Mouse (Mus musculus): ENCODE data around the gene Taf12. TPM values are rescaled to one million over a fixed set of nuclear protein-coding genes. Genes with fewer than 3 reads are reported as not detected.

Taf12 gene
- polyA plus RNA-seq (2012; fragmentation: generic; extraction: Trizol) = 26.6 TPM

DNA sequence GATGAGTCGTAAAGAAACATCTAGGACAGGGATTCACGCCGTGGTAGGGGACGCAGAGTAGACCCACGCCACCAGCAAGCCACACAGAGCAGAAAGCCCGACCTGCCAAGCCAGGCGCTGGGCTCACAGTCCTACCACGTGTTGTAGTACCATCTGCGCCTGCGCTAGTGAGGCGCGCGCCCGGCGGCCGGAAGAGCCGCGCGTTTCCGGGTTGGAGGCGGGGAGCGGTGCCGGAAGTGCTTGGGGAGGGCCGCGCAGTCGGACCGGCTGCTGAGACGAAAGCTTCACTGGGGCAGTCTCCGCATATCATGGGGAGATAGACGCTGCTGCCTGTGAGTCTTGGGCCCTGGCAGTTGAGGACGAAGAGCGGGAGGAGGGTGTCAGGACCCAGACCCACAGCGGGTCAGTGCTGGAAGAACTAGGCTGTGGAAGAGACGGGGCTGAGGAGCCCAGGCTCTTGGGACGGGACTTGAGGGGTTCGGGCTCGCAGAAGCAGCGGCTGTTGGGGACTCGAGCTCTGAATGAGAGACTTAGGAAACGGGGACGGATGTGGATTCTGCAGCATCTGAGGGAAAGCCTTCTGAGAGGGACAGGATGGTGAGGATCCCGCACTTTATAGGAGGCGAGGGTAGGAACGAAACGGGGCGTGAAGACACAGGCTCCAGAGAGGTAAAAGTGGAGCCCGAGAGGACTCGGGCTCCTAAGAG lies at the start of gene Taf12:
Gene Taf12 (plus strand): TSS at position 220 of the 707 bp plus-strand sequence.
- TF ChIP-seq MAX (IDR thresholded peaks at IDR 0.05; ENCODE audit: low read depth) = peak; percentile 81
- peak; percentile 98 for TF ChIP-seq POLR2A (IDR thresholded peaks at IDR 0.05; ENCODE audit: insufficient read length, low read depth)
- no peak for TF ChIP-seq SRF (IDR thresholded peaks at IDR 0.05; ENCODE audit: control insufficient read depth, insufficient read length, low read depth)
- TF ChIP-seq TCF12 (IDR thresholded peaks at IDR 0.05; ENCODE audit: insufficient read depth, poor library complexity, severe bottlenecking) = no peak
- TF ChIP-seq CEBPB (IDR thresholded peaks at IDR 0.05; ENCODE audit: insufficient read depth, poor library complexity, severe bottlenecking) = no peak
- no peak for TF ChIP-seq TCF3 (IDR thresholded peaks at IDR 0.05; ENCODE audit: insufficient read length, low read depth)
- peak; percentile 97 for TF ChIP-seq POLR2AphosphoS2 (IDR thresholded peaks at IDR 0.05; ENCODE audit: insufficient read length, low read depth)
- no peak for TF ChIP-seq REST (IDR thresholded peaks at IDR 0.05; ENCODE audit: insufficient read depth, insufficient read length)
- peak in 1 of 3 experiments; percentile 18 for TF ChIP-seq MYOD1 (IDR thresholded peaks at IDR 0.05; ENCODE audit: control insufficient read depth in 1 of 3, insufficient read length in 2 of 3, low read depth in 2 of 3)
- TF ChIP-seq E2F4 (IDR thresholded peaks at IDR 0.05; ENCODE audit: insufficient read depth) = peak; percentile 12
- TF ChIP-seq MYOG (IDR thresholded peaks at IDR 0.05; ENCODE audit: control insufficient read depth in 1 of 3, insufficient read depth in 1 of 3, insufficient read length in 2 of 3, low read depth in 2 of 3) = peak in 1 of 3 experiments; percentile 35
- peak; percentile 76 for TF ChIP-seq USF1 (IDR thresholded peaks at IDR 0.05; ENCODE audit: low read depth)
- Histone ChIP-seq H3ac (ENCODE audit: control insufficient read depth, insufficient read length) (peak within 1 kb of the TSS; percentile 77), H3K27me3 (ENCODE audit: control insufficient read depth, insufficient read depth, insufficient read length) (no peaks in the 10 kb centered on the region), H3K4me2 (ENCODE audit: low read depth) (peak within 1 kb of the TSS; percentile 99), H3K36me3 (ENCODE audit: control insufficient read depth, insufficient read depth) (no peaks in the 10 kb centered on the region), H3K79me2 (ENCODE audit: control insufficient read depth, insufficient read depth) (peaks cover 23% of the 10 kb centered on the region), H3K4me3 (peak within 1 kb of the TSS; percentile 97)

DNA sequence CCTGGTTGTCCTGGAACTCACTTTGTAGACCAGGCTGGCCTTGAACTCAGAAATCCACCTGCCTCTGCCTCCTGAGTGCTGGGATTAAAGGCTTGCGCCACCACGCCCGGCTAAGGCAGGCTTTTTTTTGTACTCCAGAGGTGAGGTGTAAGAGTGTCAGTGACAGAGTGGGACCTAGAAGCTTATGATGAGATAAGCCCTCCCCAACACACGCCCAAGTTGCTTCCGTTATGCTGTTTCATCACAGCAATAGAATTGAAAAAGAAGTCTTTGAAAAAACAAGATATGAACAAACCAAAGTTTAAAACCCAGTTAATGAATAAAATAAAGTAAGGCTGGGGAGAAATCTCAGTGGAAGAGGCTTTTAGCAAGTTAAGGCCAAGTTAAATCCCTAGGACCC lies 43.8 kb upstream of the Taf12 start:
- Histone ChIP-seq H3K27me3 (ENCODE audit: control insufficient read depth, insufficient read depth, insufficient read length) (no peaks in the 10 kb centered on the region), H3K4me2 (ENCODE audit: low read depth) (no peak overlapping the region)

DNA sequence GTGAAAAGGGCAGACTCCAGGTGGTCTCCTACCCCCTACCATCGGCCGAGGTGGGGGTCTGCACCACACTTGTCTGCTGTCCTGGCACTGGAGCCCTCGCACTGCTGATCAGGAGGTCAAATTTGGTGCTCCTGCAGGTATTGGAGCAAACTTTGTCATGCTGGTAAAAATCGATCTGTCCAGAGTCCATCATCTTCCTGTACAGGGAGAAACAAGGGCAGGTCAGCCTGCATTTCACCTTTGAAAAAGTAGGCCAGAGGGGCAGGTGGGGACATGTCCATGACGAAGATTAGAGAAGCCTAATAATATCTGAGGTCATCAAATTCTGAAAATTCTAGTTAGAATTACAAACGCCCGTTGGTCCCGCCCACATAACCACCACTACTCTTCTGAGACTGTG lies 39.5 kb upstream of the Taf12 start:
- TF ChIP-seq TCF3 (IDR thresholded peaks at IDR 0.05; ENCODE audit: insufficient read length, low read depth) = no peak
- TF ChIP-seq MAX (IDR thresholded peaks at IDR 0.05; ENCODE audit: low read depth) = no peak
- TF ChIP-seq SRF (IDR thresholded peaks at IDR 0.05; ENCODE audit: control insufficient read depth, insufficient read length, low read depth) = no peak
- no peak for TF ChIP-seq CEBPB (IDR thresholded peaks at IDR 0.05; ENCODE audit: insufficient read depth, poor library complexity, severe bottlenecking)
- no peak for TF ChIP-seq POLR2A (IDR thresholded peaks at IDR 0.05; ENCODE audit: insufficient read length, low read depth)
- TF ChIP-seq MYOD1 (IDR thresholded peaks at IDR 0.05; ENCODE audit: control insufficient read depth in 1 of 3, insufficient read length in 2 of 3, low read depth in 2 of 3) = no peak
- TF ChIP-seq USF1 (IDR thresholded peaks at IDR 0.05; ENCODE audit: low read depth) = no peak
- TF ChIP-seq REST (IDR thresholded peaks at IDR 0.05; ENCODE audit: insufficient read depth, insufficient read length) = no peak
- TF ChIP-seq MYOG (IDR thresholded peaks at IDR 0.05; ENCODE audit: control insufficient read depth in 1 of 3, insufficient read depth in 1 of 3, insufficient read length in 2 of 3, low read depth in 2 of 3) = no peak
- no peak for TF ChIP-seq TCF12 (IDR thresholded peaks at IDR 0.05; ENCODE audit: insufficient read depth, poor library complexity, severe bottlenecking)
- TF ChIP-seq E2F4 (IDR thresholded peaks at IDR 0.05; ENCODE audit: insufficient read depth) = no peak
- no peak for TF ChIP-seq POLR2AphosphoS2 (IDR thresholded peaks at IDR 0.05; ENCODE audit: insufficient read length, low read depth)
- Histone ChIP-seq H3K27me3 (ENCODE audit: control insufficient read depth, insufficient read depth, insufficient read length) (no peaks in the 10 kb centered on the region), H3ac (ENCODE audit: control insufficient read depth, insufficient read length) (no peak overlapping the region), H3K4me2 (ENCODE audit: low read depth) (no peak overlapping the region), H3K36me3 (ENCODE audit: control insufficient read depth, insufficient read depth) (peaks cover 39% of the 10 kb centered on the region), H3K79me2 (ENCODE audit: control insufficient read depth, insufficient read depth) (no peaks in the 10 kb centered on the region), H3K4me3 (no peak overlapping the region)

More for the DNA sequence above, 43.8 kb upstream of the Taf12 start:
- no peak overlapping the region for H3ac ChIP-seq (ENCODE audit: control insufficient read depth, insufficient read length)
- H3K36me3 ChIP-seq (ENCODE audit: control insufficient read depth, insufficient read depth) = peaks cover 51% of the 10 kb centered on the region
- no peaks in the 10 kb centered on the region for H3K79me2 ChIP-seq (ENCODE audit: control insufficient read depth, insufficient read depth)
- no peak for TF ChIP-seq TCF12 (IDR thresholded peaks at IDR 0.05; ENCODE audit: insufficient read depth, poor library complexity, severe bottlenecking)
- TF ChIP-seq POLR2AphosphoS2 (IDR thresholded peaks at IDR 0.05; ENCODE audit: insufficient read length, low read depth) = no peak
- no peak for TF ChIP-seq E2F4 (IDR thresholded peaks at IDR 0.05; ENCODE audit: insufficient read depth)
- no peak for TF ChIP-seq MYOG (IDR thresholded peaks at IDR 0.05; ENCODE audit: control insufficient read depth in 1 of 3, insufficient read depth in 1 of 3, insufficient read length in 2 of 3, low read depth in 2 of 3)
- no peak for TF ChIP-seq MAX (IDR thresholded peaks at IDR 0.05; ENCODE audit: low read depth)
- no peak for TF ChIP-seq TCF3 (IDR thresholded peaks at IDR 0.05; ENCODE audit: insufficient read length, low read depth)
- TF ChIP-seq CEBPB (IDR thresholded peaks at IDR 0.05; ENCODE audit: insufficient read depth, poor library complexity, severe bottlenecking) = no peak
- TF ChIP-seq REST (IDR thresholded peaks at IDR 0.05; ENCODE audit: insufficient read depth, insufficient read length) = no peak
- no peak for TF ChIP-seq POLR2A (IDR thresholded peaks at IDR 0.05; ENCODE audit: insufficient read length, low read depth)
- TF ChIP-seq SRF (IDR thresholded peaks at IDR 0.05; ENCODE audit: control insufficient read depth, insufficient read length, low read depth) = no peak
- no peak overlapping the region for H3K4me3 ChIP-seq

DNA sequence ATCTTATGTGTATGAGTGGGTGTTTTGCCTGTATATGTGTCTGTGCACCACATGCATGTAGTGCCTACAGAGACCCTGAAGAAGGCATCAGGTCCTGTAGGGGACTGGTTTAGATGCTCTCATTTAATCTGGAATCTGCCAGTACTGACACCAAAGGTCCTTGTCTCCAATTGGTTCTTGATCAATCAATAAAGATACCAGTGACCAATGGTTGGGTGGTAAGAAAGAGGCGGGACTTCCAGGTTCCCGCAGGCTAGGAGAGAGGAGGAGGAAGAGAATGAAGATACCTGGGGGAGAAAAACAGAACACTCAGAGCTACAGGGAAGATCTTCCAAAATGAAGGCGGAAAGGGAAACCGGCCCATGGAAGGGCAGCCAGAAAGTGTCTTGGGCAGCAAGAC lies 35.8 kb upstream of the Taf12 start:
- Histone ChIP-seq H3K27me3 (ENCODE audit: control insufficient read depth, insufficient read depth, insufficient read length) (no peaks in the 10 kb centered on the region), H3ac (ENCODE audit: control insufficient read depth, insufficient read length) (no peak overlapping the region), H3K36me3 (ENCODE audit: control insufficient read depth, insufficient read depth) (peaks cover 26% of the 10 kb centered on the region), H3K79me2 (ENCODE audit: control insufficient read depth, insufficient read depth) (no peaks in the 10 kb centered on the region), H3K4me2 (ENCODE audit: low read depth) (no peak overlapping the region), H3K4me3 (no peak overlapping the region)
- TF ChIP-seq MYOD1 (IDR thresholded peaks at IDR 0.05; ENCODE audit: control insufficient read depth in 1 of 3, insufficient read length in 2 of 3, low read depth in 2 of 3) = no peak
- no peak for TF ChIP-seq TCF3 (IDR thresholded peaks at IDR 0.05; ENCODE audit: insufficient read length, low read depth)
- TF ChIP-seq CEBPB (IDR thresholded peaks at IDR 0.05; ENCODE audit: insufficient read depth, poor library complexity, severe bottlenecking) = no peak
- no peak for TF ChIP-seq E2F4 (IDR thresholded peaks at IDR 0.05; ENCODE audit: insufficient read depth)
- no peak for TF ChIP-seq TCF12 (IDR thresholded peaks at IDR 0.05; ENCODE audit: insufficient read depth, poor library complexity, severe bottlenecking)
- TF ChIP-seq REST (IDR thresholded peaks at IDR 0.05; ENCODE audit: insufficient read depth, insufficient read length) = no peak

Data from myocyte (in vitro differentiated cells).